Mouse (Mus musculus) limb, embryonic 11.5 days (tissue): ENCODE measurements at regions not wholly inside any gene's neighbourhood (a gene's known extent, or its start where the extent isn't known, plus 50 kb on each side); places are given as distances from the start of the nearest gene placed in this dataset.

Experiments
- ATAC-seq: fragments of 200-750 bp; cut with Nextera tagmentation; 2 replicates; pipeline ENCODE4 v1.8.0; 2017; ENCODE audit warnings: low read depth; ENCODE audit not compliant: insufficient number of reproducible peaks, low FRiP score, low TSS enrichment
- DNase-seq: peaks from one replicate; pipeline ENCODE4 v3.0.0-alpha.2; 2015; ENCODE audit warnings: low spot score
- H3K27ac ChIP-seq: fragments of 300-500 bp; sonication (generic); replicated peaks from 2 replicates; pipeline ENCODE4 v1.5.1; 2014; ENCODE audit warnings: low read depth, mild to moderate bottlenecking, low read length
- H3K27me3 ChIP-seq: fragments of 300-500 bp; sonication (generic); 2 replicates; pipeline ENCODE4 v1.6.1; 2014; ENCODE audit warnings: mild to moderate bottlenecking, low read length, mixed read lengths; ENCODE audit not compliant: control insufficient read depth, insufficient read depth
- H3K36me3 ChIP-seq: fragments of 300-500 bp; sonication (generic); 2 replicates; pipeline ENCODE4 v1.6.1; 2014; ENCODE audit warnings: mild to moderate bottlenecking, low read length, moderate library complexity, mixed read lengths; ENCODE audit not compliant: control insufficient read depth, insufficient read depth
- H3K4me1 ChIP-seq: fragments of 300-500 bp; sonication (generic); 2 replicates; pipeline ENCODE4 v1.6.1; 2014; ENCODE audit warnings: low read length, mixed read lengths; ENCODE audit not compliant: control insufficient read depth, insufficient read depth
- H3K4me2 ChIP-seq: fragments of 300-500 bp; sonication (generic); 2 replicates; pipeline ENCODE4 v1.6.1; 2014; ENCODE audit warnings: low read depth, mild to moderate bottlenecking, moderate library complexity; ENCODE audit not compliant: severe bottlenecking
- H3K4me3 ChIP-seq: fragments of 300-500 bp; sonication (generic); 2 replicates; pipeline ENCODE4 v1.5.1; 2014; ENCODE audit warnings: low read depth, low read length
- H3K9ac ChIP-seq: fragments of 300-500 bp; sonication (generic); 2 replicates; pipeline ENCODE4 v1.6.1; 2014; ENCODE audit warnings: mild to moderate bottlenecking, low read length
- H3K9me3 ChIP-seq: fragments of 300-500 bp; sonication (generic); 2 replicates; pipeline ENCODE4 v1.6.1; 2016; ENCODE audit warnings: low read length; ENCODE audit not compliant: control insufficient read depth

DNA sequence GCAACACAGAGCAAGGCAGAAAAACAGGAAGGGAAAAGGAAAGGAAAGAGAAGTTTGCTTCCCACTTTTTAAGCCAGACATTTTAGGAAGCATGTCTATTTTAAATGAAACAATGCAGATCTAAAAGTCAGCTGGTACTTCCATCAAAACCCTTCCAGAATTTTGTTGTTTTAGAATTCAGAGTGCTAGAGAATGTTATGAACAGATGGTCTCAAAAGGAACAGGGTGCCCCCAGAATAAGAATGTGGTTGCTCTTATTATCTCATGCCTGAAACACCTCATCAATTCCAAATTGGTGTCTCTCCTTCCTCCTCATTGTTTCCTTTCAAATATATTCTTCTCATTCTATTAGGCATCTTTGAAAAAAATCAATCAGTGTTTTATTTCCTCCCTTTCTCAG is 60.0 kb upstream of the Gm527 start:
- Histone ChIP-seq H3K27me3 (no peaks in the 10 kb centered on the region), H3K36me3 (no peaks in the 10 kb centered on the region), H3K4me3 (no peak overlapping the region), H3K9me3 (no peaks in the 10 kb centered on the region), H3K4me2 (no peak overlapping the region), H3K9ac (no peak overlapping the region), H3K27ac (no peak overlapping the region), H3K4me1 (no peaks in the 10 kb centered on the region)
- ATAC-seq (no peak), DNase-seq (no peak)
